Mouse (Mus musculus): ENCODE measurements around the gene Tmem108. TPM values are rescaled to one million over a fixed set of nuclear protein-coding genes. Genes with fewer than 3 reads are reported as not detected.

The Tmem108 gene
- polyA plus RNA-seq, 1 experiment from 2014 or later = 9.5 TPM

DNA sequence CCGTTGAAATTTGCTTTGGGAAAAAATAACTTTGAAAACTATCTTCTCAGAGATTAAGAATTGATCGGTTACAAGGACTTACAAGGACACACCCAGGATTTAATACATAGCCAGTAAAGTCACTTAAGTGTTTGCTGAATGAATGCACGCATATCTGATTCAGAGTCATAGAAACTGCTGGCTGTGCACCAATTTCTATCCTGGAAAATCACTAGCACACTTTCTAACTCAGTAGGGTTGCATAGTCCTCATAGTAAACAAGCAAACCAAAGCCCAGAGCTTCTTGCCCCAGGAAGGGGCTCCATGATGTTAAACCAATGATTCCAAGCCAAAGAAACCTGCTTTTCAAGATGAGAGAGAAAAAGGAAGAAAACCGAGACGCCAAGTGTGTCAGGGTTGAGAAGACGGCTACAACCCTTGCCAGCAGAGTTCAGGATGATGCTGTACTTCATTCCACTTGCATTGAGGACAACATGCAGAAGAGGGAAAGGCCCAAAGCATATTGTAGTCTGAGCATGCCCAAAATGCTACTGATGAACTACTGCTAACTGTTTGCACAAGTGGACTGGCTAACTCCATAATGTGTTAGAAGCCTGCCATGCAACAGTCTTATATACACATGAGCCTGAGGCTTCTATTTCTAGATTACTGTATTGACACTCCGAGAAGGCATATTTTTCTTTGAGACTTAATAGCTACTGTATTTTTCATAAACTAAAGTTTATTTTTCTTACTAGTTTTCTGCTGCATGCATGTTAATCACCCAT lies 167.0 kb downstream of the Tmem108 start:
- Histone ChIP-seq H3K27me3 (no peaks in the 10 kb centered on the region), H3K9me3 (replicated peaks) (no peaks in the 10 kb centered on the region), H3K4me3 (replicated peaks) (no peak overlapping the region), H3K9ac (no peak overlapping the region), H3K36me3 (no peaks in the 10 kb centered on the region), H3K4me2 (no peak overlapping the region), H3K27ac (no peak overlapping the region), H3K4me1 (no peaks in the 10 kb centered on the region)
- no peak for ATAC-seq (replicated peaks; ENCODE audit: low FRiP score)
- WGBS = 88% methylated on average over 7 of the region's 7 CpGs

DNA sequence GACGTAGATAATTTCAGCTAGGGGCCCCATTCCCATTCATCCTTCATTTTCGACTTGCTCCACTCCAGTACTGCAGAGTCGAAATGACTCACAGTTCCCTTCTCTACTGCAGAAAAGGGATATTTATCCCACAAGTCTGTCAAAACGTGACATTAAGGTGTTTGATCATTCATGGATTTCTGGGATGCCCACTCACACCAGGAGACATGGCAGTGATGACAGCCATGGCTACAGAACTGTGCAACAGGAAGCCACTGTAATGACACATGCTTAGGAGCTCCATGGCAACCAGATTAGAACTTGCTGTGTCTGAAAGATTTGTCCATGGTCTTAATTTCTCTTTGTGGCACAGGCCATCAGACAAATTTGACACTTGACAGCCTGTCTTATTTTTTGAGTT lies 168.6 kb downstream of the Tmem108 start:
- Histone ChIP-seq H3K9me3 (replicated peaks) (no peaks in the 10 kb centered on the region), H3K9ac (no peak overlapping the region), H3K4me1 (no peaks in the 10 kb centered on the region), H3K4me3 (replicated peaks) (no peak overlapping the region), H3K4me2 (no peak overlapping the region), H3K27me3 (no peaks in the 10 kb centered on the region), H3K36me3 (no peaks in the 10 kb centered on the region), H3K27ac (no peak overlapping the region)
- ATAC-seq (replicated peaks; ENCODE audit: low FRiP score) = no peak
- WGBS = 71% methylated on average over 4 of the region's 4 CpGs

DNA sequence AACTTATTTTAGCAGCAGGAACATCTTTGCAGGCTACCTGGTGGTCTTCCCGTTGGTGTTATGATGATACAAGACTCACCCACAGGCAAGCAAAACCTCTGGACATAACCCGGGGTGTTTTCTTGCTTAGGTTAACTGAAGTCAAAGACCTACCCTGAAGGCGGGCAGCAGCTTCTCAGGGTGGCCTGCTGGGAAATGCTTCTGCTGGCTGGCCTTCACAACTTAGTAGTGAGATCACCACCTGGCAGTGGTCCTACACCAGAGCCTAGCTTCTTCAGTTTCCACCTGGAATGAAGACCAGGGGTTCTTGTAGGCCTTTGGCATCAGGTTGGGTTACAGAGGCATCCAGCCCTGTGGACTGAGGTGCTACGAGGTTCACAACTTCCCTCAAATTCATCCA lies 169.7 kb downstream of the Tmem108 start:
- 91% methylated on average over 4 of the region's 4 CpGs for WGBS
- H3K4me2 ChIP-seq = no peak overlapping the region

DNA sequence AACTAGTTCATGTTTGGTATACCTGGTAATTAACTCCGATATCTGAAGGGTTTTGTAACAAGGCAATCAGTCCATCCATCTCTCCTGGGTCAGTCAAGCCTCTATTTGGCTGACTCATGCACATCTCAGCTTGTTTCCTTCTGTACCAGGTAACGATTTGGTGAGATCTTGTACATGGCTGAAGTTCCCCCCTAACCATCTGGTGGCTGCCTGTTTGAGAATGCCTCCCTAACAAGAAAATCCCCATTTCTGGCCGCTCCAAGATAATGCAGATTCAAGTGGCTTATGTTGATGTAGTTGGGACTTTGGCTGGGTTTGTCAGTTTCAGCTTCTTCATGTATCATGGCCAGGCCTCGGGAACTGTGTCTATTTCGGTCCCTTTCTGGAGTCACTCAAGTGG lies 170.8 kb downstream of the Tmem108 start:
- H3K9me3 ChIP-seq (replicated peaks) = no peaks in the 10 kb centered on the region
- 91% methylated on average over 5 of the region's 5 CpGs for WGBS
- ATAC-seq (replicated peaks; ENCODE audit: low FRiP score) = no peak
- H3K27me3 ChIP-seq = no peaks in the 10 kb centered on the region
- no peak overlapping the region for H3K4me3 ChIP-seq (replicated peaks)
- H3K36me3 ChIP-seq = no peaks in the 10 kb centered on the region
- H3K27ac ChIP-seq = no peak overlapping the region
- no peak overlapping the region for H3K9ac ChIP-seq
- no peaks in the 10 kb centered on the region for H3K4me1 ChIP-seq
- H3K4me2 ChIP-seq = no peak overlapping the region

More for the DNA sequence above, 169.7 kb downstream of the Tmem108 start:
- Histone ChIP-seq H3K27ac (no peak overlapping the region), H3K9me3 (replicated peaks) (no peaks in the 10 kb centered on the region), H3K4me3 (replicated peaks) (no peak overlapping the region), H3K4me1 (no peaks in the 10 kb centered on the region), H3K36me3 (no peaks in the 10 kb centered on the region), H3K27me3 (no peaks in the 10 kb centered on the region), H3K9ac (no peak overlapping the region)
- ATAC-seq (replicated peaks; ENCODE audit: low FRiP score) = no peak

DNA sequence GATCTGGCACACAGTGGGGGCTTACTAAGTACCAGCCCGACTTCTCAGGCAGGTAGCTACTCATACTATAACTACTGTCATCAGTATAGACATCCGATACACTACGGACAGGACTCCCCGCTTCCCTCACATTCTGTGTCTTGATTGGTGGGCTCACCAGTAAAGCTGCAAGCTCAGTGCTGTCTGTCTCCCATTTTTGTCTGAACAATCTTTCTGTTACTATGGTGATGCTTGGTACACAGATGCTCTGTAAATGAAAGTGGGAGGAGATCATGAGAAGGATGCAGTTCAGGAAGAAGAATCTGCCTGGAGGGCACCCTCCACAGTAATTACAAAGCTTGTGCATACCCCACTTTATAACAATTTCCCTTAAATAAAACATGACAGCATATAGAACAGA lies 176.8 kb downstream of the Tmem108 start:
- H3K27ac ChIP-seq = no peak overlapping the region
- WGBS = 80% methylated on average over 4 of the region's 4 CpGs
- no peaks in the 10 kb centered on the region for H3K9me3 ChIP-seq (replicated peaks)
- ATAC-seq (replicated peaks; ENCODE audit: low FRiP score) = no peak
- H3K4me3 ChIP-seq (replicated peaks) = no peak overlapping the region
- H3K9ac ChIP-seq = no peak overlapping the region
- no peaks in the 10 kb centered on the region for H3K4me1 ChIP-seq
- H3K4me2 ChIP-seq = no peak overlapping the region
- H3K27me3 ChIP-seq = no peaks in the 10 kb centered on the region
- H3K36me3 ChIP-seq = no peaks in the 10 kb centered on the region

DNA sequence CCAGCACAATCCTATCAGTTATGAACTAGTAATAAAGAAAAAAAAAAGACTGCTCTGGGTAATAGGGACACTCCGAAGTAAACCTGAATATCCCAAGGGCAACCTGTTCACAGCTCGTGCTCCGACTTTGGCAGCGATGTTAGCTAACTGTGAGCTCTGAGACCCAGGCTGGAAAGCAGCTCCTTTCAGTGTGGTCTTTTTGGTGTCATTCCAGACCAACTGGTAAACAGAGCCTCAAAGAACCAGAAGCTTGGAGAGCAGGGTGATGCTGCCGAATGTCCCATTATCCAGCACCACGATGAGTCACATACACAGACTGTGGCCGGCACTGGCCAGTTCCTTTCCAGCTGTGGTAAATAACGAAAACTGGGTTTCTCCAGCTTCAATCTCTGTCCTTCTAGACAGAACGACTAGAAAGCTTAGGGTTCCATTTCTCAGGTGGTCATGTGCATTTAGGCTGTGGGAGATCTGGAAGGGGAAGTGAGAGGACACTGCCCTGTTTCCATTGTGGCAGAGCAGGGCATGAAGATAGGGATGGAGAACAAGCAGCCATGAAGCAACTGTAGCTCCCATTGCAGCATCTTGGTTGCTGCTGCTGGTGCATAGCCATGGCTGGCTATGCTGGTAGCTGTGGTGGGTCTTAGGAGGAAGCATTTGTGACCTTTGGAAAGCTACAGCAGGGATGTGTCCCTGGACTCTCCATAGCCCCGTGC lies 179.2 kb downstream of the Tmem108 start:
- H3K27ac ChIP-seq = no peak overlapping the region
- no peaks in the 10 kb centered on the region for H3K4me1 ChIP-seq
- H3K9me3 ChIP-seq (replicated peaks) = no peaks in the 10 kb centered on the region
- ATAC-seq (replicated peaks; ENCODE audit: low FRiP score) = no peak
- no peak overlapping the region for H3K4me2 ChIP-seq
- H3K27me3 ChIP-seq = no peaks in the 10 kb centered on the region
- H3K36me3 ChIP-seq = no peaks in the 10 kb centered on the region
- no peak overlapping the region for H3K9ac ChIP-seq
- 91% methylated on average over 10 of the region's 10 CpGs for WGBS
- H3K4me3 ChIP-seq (replicated peaks) = no peak overlapping the region

DNA sequence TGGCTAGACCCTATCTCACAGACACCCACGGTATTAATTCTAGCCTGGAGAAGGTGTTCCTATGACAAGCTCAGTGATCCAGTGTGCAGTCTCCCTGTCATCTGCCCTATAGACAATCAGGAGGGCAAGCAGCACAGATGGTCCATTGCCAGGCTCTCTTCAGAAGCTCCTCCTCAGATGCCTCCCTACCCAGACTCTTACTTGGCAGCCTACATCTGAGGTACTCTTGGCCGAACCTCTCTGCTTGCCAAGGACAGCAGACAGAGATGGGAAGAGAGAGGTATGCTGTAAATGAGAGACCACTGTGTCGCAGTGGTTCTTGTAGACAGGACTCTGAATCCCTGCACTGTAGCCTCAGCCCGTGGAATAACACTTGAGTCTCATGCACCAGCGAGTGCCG lies 181.0 kb downstream of the Tmem108 start:
- WGBS = 93% methylated on average over 6 of the region's 6 CpGs

DNA sequence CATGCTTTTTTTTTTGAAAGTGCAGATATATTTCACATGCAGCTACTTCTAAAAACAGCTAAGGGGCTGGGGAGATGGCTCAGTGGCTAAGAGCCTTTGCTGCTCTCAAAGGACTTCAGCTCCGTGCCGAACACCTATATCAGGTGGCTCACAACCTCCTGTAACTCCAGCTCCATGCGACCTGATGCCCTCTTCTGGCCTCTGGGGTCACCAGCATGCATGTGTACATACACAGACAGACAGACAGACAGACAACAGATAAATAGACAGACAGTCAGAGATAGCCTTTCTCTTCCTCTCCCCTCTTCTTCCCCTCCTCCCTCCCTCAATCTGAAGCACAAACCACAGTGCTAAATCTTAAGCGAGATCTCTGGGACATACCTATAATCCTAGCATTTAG lies 181.5 kb downstream of the Tmem108 start:
- Histone ChIP-seq H3K4me2 (no peak overlapping the region), H3K27ac (no peak overlapping the region), H3K9me3 (replicated peaks) (no peaks in the 10 kb centered on the region), H3K4me3 (replicated peaks) (no peak overlapping the region), H3K36me3 (no peaks in the 10 kb centered on the region), H3K4me1 (no peaks in the 10 kb centered on the region), H3K27me3 (no peaks in the 10 kb centered on the region), H3K9ac (no peak overlapping the region)
- 86% methylated on average over 4 of the region's 4 CpGs for WGBS
- ATAC-seq (replicated peaks; ENCODE audit: low FRiP score) = no peak

More for the DNA sequence above, 181.0 kb downstream of the Tmem108 start:
- H3K36me3 ChIP-seq = no peaks in the 10 kb centered on the region
- H3K9ac ChIP-seq = no peak overlapping the region
- no peak overlapping the region for H3K4me3 ChIP-seq (replicated peaks)
- H3K9me3 ChIP-seq (replicated peaks) = no peaks in the 10 kb centered on the region
- H3K27me3 ChIP-seq = no peaks in the 10 kb centered on the region
- ATAC-seq (replicated peaks; ENCODE audit: low FRiP score) = no peak
- no peaks in the 10 kb centered on the region for H3K4me1 ChIP-seq
- H3K4me2 ChIP-seq = no peak overlapping the region
- H3K27ac ChIP-seq = no peak overlapping the region

DNA sequence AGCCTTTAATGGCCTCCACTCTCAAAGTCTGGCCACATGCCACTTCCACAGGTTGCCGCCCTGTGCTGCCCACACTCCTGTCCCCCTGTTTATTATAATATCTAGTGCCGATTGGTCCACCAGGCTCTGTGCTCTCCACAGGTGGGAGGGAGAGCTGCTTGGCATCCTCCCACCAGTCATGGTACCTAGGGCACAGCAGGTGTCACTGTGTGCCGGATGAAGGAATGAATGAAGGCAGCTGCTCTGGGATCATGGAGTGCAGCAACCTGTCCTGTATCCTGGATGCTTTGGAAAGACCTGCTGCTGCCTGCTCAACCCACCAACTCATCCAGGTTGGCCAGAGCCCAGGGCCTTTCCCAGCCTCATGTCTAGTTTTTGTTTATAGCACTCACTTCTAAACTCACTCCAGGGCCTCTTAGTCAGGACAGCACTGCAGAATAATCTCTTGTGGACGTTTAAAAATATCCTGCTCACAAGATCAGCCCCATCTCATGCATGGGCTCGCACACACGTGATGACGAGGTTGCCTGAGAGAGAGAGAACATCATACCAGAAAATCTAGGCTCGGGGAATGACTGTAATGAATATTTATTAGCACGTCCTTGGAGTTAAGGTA lies 182.1 kb downstream of the Tmem108 start:
- H3K9ac ChIP-seq = no peak overlapping the region
- no peaks in the 10 kb centered on the region for H3K27me3 ChIP-seq
- H3K4me3 ChIP-seq (replicated peaks) = no peak overlapping the region
- WGBS = 78% methylated on average over 9 of the region's 9 CpGs
- ATAC-seq (replicated peaks; ENCODE audit: low FRiP score) = no peak
- H3K4me1 ChIP-seq = peaks cover 3% of the 10 kb centered on the region
- H3K9me3 ChIP-seq (replicated peaks) = no peaks in the 10 kb centered on the region
- H3K27ac ChIP-seq = no peak overlapping the region
- no peak overlapping the region for H3K4me2 ChIP-seq
- no peaks in the 10 kb centered on the region for H3K36me3 ChIP-seq

DNA sequence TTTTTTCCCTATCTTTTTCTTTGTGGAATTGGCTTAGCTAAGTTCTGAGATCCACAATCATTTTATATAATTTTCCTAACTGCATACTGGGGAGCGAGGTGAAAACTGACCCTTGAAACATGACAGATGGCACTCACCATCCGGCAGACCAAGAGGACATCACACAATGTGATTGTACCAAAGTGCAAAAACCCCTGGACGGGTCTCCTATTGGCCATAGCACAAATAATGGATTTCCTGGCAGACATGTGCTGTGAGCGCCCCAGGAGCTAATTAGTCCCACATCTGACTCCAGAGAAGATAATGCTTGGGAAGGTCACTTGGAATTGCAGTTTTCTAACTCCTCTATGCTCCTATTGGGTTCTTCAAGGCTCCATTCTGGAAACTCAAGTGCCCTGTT lies 183.9 kb downstream of the Tmem108 start:
- no peaks in the 10 kb centered on the region for H3K9me3 ChIP-seq (replicated peaks)
- 64% methylated on average over 4 of the region's 4 CpGs for WGBS
- no peak for ATAC-seq (replicated peaks; ENCODE audit: low FRiP score)

DNA sequence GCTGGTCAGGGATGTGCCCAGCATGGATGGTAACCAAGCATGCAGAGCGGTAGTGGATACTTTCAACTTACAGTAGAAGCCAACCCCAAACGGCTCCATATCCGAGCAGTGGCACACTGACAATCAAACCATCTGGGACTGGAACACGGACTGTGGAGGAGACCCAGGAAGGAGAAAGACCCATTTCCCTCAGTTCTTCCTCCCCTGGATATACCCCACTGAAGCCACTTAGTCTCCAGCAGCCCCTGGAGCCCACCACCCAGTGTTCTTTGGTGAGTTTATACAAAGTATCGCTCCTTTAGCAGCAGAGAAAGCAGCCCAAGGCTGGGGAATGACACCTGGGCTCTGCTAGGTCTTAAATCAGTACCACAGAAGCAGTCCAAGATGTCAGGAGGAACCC lies 184.5 kb downstream of the Tmem108 start:
- peaks cover 9% of the 10 kb centered on the region for H3K4me1 ChIP-seq
- H3K27me3 ChIP-seq = no peaks in the 10 kb centered on the region
- no peak overlapping the region for H3K4me3 ChIP-seq (replicated peaks)
- no peak overlapping the region for H3K27ac ChIP-seq
- H3K9me3 ChIP-seq (replicated peaks) = no peaks in the 10 kb centered on the region
- ATAC-seq (replicated peaks; ENCODE audit: low FRiP score) = no peak
- no peaks in the 10 kb centered on the region for H3K36me3 ChIP-seq
- no peak overlapping the region for H3K4me2 ChIP-seq
- WGBS = 84% methylated on average over 5 of the region's 5 CpGs
- H3K9ac ChIP-seq = no peak overlapping the region

More for the DNA sequence above, 183.9 kb downstream of the Tmem108 start:
- H3K27ac ChIP-seq = no peak overlapping the region
- H3K4me2 ChIP-seq = no peak overlapping the region
- H3K36me3 ChIP-seq = no peaks in the 10 kb centered on the region
- H3K27me3 ChIP-seq = no peaks in the 10 kb centered on the region
- no peak overlapping the region for H3K4me3 ChIP-seq (replicated peaks)
- no peak overlapping the region for H3K9ac ChIP-seq
- peaks cover 9% of the 10 kb centered on the region for H3K4me1 ChIP-seq

DNA sequence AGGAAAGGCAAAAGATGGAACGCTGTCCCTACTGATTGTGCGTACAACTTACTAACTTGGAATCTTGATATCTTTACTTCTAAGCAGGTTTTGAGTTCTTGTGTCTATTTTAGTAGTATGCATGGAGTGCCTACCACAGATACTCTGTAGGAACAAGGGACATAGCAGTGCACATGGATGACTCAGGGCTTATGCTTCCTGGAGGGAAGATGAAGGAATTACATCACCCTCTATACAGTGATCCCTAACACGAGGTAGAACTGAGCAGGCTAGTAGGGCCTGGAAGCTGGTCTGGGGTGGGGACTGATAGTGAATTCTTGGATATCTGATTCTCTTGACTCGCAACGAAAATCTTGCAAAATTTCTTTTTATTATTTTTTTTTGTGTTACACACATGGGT lies 185.7 kb downstream of the Tmem108 start:
- Histone ChIP-seq H3K36me3 (no peaks in the 10 kb centered on the region), H3K27ac (no peak overlapping the region), H3K27me3 (no peaks in the 10 kb centered on the region), H3K9me3 (replicated peaks) (no peaks in the 10 kb centered on the region), H3K4me3 (replicated peaks) (no peak overlapping the region), H3K9ac (no peak overlapping the region), H3K4me1 (peaks cover 9% of the 10 kb centered on the region), H3K4me2 (no peak overlapping the region)
- no peak for ATAC-seq (replicated peaks; ENCODE audit: low FRiP score)
- WGBS = 91% methylated on average over 5 of the region's 5 CpGs
